Mouse (Mus musculus) kidney, postnatal 4 days (tissue): ENCODE data around the gene Raet1e.
A peak's percentile ranks its signal among the peaks of the same experiment; 100 is the strongest.
"Not testable (repeated sequence)": the region's sequence is repeated elsewhere in the genome, so short reads cannot be mapped to it uniquely, and the experiment has no call there.

ENCODE experiments used
- DNase-seq, 2 experiments: peaks; one replicate each; pipeline ENCODE4 v3.0.0; 2021; ENCODE audit warnings: mixed read lengths in 2 of 2

Gene Raet1e

DNA sequence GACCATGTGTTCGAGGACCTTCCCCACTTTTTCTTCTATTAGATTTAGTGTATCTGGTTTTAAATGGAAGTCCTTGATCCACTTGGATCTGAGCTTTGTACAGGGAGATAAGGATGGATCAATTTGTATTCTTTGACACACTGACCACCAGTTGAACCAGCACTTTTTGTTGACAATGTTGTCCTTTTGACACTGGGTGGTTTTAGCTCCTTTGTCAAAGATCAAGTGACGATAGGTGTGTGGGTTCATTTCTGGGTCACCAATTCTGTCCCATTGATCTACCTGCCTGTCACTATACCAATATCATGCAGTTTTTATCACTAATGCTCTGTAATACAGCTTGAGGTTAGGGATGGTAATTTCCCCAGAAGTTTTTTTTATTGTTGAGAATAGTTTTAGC is 206.5 kb downstream of the Raet1e start:
- DNase-seq: not testable (repeated sequence)

DNA sequence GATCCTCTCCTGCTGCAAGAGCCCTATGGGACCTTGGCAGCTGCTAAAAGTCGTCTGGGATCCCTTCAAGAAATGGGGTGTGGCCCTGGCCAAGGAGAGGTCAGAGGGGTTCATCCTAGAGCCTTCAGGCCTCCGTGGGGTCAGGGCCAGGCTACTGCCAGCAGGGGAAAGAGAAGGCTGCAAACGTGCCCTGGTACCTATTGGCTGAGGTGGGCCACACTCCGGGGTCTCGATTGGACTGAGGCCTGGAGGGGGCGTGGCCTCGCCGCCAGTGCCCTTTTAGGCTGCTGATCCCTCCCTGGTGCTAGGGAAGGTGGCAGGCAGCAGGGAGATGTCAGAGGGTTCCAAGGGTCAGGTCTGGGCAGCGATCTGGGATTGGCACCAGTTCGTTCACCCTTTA is 222.9 kb downstream of the Raet1e start:
- DNase-seq: not testable (repeated sequence)

DNA sequence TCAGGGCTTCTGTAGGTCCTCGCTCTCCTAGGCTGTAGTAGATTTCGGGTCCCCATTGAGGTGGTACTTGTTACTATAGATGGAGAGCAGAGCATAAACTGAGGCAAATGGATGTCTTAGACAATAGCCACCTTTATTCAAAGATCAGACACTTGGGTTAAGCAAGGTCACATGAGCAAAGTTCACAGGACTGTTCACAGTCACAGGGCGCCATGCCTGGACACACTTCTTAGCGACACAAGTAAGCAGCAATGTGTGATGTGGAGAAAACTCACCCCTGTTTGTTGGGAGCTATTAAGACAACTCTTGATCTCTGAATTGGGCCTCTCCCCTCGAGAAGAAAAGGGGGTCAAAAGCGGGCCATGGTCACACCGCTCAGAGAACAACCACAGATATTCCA is 231.8 kb downstream of the Raet1e start:
- DNase-seq: not testable (repeated sequence)

DNA sequence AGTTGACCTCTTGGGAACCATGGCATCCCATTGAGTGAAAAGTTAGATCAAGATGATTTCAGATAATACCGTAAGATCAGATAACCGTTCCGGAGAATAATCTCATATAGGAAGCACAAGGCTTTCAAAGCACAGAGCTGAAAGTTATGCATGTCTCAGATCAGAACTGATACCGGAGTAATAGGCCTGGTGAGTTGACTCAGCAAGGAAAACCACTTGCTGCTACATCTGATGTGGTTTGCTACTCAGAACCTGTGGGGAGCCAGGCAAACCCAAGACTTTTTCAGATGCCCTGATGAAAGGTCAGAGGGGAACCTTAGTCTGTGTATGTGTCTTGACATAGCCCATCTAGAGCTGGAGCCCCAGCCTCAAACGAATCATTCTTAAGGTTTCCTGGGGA is 233.2 kb downstream of the Raet1e start:
- not testable (repeated sequence) for DNase-seq

DNA sequence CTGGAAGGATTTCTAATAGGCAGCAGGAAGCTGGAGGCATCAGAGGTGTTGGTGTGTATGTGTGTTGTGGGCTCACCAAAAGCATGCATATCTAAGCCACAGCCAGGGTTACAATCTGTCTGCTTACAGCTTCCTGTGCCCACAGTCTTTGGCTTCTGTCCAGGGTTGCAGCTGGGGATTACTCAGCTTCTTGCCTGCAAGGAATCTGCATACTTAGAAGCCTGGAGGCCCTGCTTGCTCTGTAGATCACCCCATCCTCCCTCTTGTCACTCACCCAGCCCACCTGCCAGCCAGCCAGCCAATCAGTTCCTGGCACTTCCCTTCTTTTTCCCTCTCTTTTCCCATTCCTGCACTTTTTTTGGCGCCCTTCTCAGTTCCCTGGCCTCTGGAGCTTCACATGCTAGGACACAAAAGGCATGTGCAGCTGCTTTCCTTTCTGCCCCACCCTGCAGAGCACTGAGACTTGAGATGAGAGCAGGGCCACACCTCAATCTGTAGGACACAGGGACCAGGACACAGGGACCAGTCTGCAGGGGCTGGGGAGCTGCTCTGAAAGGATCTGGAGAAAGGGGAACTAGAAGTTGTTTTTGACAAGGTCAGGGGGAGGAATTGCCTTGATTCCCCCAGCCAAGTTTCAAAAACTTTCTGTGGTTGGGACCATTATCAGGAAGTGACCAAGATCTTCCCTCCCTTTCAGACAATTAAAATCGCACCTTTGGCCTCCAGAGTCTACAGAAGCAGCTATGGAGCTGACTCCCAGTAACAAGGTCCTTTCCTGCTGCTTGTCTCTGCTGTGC is 234.9 kb downstream of the Raet1e start:
- not testable (repeated sequence) for DNase-seq

DNA sequence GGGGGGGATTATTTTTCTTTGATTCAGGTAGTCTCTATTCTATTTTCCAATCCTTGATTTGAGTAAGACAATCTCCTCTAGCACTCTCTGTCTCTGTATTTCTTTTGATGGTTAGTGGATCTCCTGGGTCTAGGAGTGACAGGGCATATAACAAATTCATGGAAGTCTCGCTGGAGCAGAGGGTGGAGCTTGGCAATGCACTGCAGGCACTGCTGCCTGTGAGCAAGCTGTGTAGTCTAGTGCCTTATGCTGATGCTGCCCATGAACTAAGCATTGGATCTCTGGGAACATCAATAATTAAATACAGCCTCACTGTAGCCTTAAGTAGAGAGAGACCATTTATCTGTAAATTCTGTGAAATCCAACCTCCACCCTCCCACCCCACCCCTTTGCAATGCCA is 238.3 kb downstream of the Raet1e start:
- DNase-seq: not testable (repeated sequence)

DNA sequence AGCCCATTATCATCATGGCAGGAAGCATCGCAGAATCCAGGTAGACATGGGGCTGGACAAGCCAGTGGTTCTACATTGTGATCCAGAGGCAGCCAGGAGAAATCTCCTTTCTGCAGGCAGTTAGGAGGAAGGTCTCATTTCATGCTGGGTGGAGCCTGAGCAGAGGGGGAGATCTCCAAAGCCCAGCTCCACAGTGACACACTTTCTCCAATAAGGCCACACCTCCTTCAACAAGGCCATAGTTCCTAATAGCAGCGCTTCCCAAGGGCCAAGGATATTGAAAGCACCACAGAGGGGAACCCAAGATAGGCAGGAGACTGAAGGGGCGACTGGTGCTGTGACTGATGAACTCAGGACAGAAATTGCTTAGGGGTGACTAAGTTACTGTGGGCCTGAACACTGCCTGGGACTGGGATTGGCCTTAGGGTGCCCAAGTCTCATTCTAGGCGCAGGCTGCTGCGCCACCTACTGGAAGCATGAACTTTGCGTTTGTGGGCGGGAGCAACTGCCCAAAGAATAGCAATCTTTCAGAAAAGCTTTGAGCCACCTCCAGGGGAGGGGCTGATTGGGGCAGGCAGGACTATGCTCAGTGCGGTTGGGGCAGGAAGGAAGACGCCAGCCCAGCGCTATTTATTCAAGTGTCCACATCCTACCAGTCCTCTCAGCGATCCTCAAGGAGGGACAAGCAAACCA is 244.0 kb downstream of the Raet1e start:
- peak; percentile 77 to 78 for DNase-seq

DNA sequence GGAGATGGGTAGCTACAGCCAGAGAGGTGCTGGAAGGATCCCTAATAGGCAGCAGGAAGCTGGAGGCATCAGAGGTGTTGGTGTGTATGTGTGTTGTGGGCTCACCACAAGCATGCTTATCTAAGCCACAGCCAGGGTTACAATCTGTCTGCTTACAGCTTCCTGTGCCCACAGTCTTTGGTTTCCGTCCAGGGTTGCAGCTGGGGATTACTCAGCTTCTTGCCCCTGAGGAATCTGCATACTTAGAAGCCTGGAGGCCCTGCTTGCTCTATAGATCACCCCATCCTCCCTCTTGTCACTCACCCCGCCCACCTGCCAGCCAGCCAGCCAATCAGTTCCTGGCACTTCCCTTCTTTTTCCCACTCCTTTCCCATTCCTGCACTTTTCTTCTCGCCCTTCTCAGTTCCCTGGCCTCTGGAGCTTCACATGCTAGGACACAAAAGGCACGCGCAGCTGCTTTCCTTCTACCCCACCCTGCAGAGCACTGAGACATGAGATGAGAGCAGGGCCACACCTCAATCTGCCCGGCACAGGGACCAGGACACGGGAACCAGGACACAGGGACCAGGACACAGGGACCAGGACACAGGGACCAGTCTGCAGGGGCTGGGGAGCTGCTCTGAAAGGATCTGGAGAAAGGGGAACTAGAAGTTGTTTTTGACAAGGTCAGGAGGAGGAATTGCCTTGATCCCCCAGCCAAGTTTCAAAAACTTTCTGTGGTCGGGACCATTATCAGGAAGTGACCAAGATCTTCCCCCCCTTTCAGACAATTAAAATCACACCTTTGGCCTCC is 255.5 kb downstream of the Raet1e start:
- DNase-seq: peak; percentile 32 to 44
